Mouse (Mus musculus) heart, postnatal 36 days (tissue): ENCODE data around the gene Rpn1. TPM values are rescaled to one million over a fixed set of nuclear protein-coding genes. Genes with fewer than 3 reads are reported as not detected.

Experiments
- DNase-seq, 2 experiments: peaks; one replicate each; pipeline ENCODE4 v3.0.0; 2021 to 2022
- intact Hi-C: fragments of 180-260 bp; cut with DNase I; formaldehyde crosslinking; loops from one replicate; pipeline ENCODE4 v1.15.1; 2025
- total RNA-seq, 2 experiments: library from RNA; stranded (reverse); gene quantifications; 2 replicates each; pipeline ENCODE4 v1.2.3; 2021

Rpn1 gene
- total RNA-seq, 2 experiments from 2014 or later, result 95.1 to 102 TPM

- intact Hi-C loops, result no loop called here
- DNase-seq, result no peak
These were observed 20.1 kb upstream of the Rpn1 start for GRCm38 (mm10) chr6:88064072-88064642.

- intact Hi-C loops, result no loop called here
- peak; percentile 71 to 76 for DNase-seq
These were observed 19.2 kb upstream of the Rpn1 start for GRCm38 (mm10) chr6:88065116-88065515.

- intact Hi-C loops, result no loop called here
- DNase-seq, result no peak
These were observed 18.3 kb upstream of the Rpn1 start for GRCm38 (mm10) chr6:88065968-88066367.

- DNase-seq, result no peak
These were observed 16.6 kb upstream of the Rpn1 start for GRCm38 (mm10) chr6:88067722-88068121.

DNA sequence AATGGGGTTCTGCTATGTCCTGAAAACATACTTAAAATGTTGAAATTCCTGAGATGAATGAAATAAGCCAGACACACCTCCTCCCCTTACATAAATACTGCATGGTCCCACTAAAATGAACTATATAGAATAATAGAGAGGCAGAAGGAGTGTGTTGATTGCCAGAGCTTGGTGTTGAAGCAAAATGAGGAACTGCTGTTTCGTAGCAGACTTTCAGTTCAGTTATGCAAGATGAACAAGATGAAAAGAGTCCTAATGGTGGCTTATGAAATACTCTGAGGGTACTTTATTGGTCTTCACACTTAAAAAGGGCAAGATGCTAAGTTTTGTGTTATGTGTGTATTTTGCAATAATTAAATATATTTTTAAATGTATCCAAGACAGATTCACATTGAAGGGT, 15.5 kb upstream of the Rpn1 start:
- intact Hi-C loops, result no loop called here
- no peak for DNase-seq

More at GRCm38 (mm10) chr6:88067722-88068121, 16.6 kb upstream of the Rpn1 start:
- intact Hi-C loops, result no loop called here

DNA sequence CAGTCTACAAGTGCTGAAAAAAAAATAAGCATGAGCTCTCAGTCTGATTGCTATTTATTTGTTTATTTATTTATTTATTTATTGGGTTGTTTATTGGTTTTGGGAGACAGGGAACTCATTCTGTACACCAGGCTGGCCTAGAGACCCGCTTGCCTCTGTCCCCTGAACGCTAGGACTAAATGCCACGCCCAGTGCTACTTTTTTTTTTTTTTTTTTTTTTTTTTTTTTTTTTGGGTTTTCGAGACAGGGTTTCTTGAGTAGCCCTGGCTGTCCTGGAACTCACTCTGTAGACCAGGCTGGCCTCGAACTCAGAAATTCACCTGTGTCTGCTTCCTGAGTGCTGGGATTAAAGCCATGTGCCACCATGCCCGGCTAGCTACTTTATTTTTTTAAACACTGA, 13.8 kb upstream of the Rpn1 start:
- DNase-seq, result no peak
- intact Hi-C loops, result no loop called here

DNA sequence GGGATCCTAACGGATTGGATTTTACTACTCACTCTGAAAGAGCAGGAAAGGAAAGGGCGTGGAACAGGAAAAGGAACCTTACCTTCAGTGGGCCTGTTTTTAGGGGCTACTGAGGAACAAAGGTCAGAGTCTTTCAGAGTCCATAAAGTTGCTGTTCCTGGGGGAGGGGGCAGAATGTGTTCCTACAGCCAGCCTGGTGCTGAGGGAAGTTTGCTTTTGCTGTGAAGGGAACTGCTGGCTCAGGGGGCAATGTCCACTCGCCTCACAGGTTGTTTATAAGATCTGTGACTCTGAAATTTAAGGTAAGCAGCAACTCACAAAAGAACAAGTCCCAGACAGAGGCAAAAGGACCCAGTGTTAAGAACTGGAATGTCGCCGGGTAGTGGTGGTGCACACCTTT, 13.1 kb upstream of the Rpn1 start:
- DNase-seq, result no peak
- intact Hi-C loops, result no loop called here

DNA sequence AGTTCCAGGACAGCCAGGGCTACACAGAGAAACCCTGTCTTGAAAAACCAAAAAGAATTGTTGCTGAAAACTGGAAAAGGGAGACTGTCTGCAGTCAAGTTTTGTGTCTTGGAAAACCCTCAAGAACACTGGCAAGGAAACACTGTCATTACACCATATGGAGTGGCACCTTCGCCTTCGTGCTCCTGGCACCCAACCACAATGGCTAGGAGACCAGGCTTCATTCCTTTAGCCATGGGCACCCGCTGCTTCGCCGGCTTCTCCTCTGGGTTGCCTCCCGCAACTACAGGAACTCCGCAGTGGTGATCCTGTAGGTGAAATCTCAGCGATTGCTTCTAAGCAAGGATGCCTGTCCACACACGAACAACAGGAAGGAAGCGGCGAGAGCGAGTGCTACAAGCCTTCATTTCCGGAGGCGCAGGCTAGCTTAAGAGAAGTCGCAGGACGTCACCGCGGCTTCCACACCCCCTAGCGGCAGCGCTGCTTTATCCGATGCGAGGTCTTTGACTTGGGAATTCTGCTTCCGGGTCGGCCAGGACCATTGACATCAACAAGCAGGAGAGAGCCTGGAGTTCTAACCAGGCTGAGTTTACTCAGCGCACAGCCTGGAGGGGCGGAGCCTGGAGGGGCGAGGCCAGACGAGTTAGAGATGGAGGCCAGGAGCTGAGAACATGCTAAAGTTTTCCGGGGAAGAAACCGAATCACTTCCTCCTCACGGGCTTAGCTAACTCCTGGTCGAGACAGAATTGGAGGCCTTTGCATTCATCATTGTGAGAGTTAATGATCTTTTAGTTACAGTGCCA, 9.3 kb upstream of the Rpn1 start:
- intact Hi-C loops, result loop anchor here (1.0 to 5.0 kb wide), 4 partner anchors 32 to 188 kb away; partner anchors contain the start of genes Copg1 and Hmces
- peak; percentile 94 to 95 for DNase-seq

- intact Hi-C loops, result loop anchor here (1.0 to 5.0 kb wide), 4 partner anchors 33 to 189 kb away; partner anchors contain the start of genes Copg1 and Hmces
- no peak for DNase-seq
These were observed 8.2 kb upstream of the Rpn1 start for GRCm38 (mm10) chr6:88075960-88076517.

DNA sequence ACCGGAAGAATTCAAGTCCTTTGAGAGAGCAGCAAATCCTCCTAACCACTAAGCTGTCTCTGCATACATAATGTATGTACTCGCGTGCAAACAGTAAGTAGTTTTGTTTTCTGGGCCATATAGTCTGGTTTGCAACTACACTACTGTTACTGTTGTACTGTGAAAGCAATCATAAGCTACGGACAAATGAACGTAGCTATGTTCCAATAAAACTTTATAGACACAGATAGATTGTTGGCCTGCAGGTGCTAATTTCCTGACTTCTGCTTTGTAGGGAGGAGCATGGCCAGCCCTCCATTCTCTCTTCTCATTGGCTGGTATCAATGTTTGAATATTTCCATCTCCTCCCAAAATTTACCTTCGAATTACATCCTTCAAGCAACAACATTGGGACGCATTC, 1.2 kb upstream of the Rpn1 start:
- no peak for DNase-seq
- intact Hi-C loops, result no loop called here

DNA sequence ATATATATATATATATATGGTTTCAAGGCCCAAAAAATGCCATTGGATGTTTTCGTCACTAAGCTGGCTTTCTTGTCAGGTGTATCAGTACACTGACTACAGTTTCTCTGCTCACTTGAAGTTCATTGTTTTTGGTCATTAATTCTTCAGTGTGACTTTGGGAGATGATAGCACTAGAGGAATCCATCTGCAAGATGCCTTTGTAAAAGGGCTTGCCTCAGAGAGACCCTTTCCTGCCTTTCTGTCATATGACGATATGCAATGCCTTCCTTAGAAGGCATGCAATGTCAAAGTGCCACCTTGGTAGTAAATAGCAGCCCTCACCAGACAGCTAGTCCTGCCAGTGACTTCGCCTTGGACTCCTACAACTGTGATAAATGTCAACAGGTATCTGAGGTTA, 610 bp upstream of the Rpn1 start:
- DNase-seq, result no peak
- intact Hi-C loops, result no loop called here

- DNase-seq, result no peak
- intact Hi-C loops, result no loop called here
These were observed 4.7 kb downstream of the Rpn1 start for GRCm38 (mm10) chr6:88088971-88089370.

DNA sequence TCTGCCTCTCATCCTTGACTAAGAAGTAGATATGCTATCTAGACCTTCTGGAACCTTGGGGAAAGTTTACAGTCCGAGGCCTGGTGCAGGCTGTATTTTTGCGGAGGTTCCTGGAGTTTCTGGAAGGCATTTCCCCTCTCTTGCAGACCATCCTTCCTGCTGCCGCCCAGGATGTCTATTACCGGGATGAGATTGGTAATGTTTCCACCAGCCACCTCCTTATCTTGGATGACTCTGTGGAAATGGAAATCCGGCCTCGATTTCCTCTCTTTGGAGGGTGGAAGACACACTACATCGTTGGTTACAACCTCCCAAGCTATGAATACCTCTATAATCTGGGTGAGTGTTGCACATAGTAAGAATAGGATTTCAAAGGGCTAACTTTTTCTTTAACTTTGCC, 11.1 kb downstream of the Rpn1 start:
- DNase-seq, result no peak
- intact Hi-C loops, result no loop called here

DNA sequence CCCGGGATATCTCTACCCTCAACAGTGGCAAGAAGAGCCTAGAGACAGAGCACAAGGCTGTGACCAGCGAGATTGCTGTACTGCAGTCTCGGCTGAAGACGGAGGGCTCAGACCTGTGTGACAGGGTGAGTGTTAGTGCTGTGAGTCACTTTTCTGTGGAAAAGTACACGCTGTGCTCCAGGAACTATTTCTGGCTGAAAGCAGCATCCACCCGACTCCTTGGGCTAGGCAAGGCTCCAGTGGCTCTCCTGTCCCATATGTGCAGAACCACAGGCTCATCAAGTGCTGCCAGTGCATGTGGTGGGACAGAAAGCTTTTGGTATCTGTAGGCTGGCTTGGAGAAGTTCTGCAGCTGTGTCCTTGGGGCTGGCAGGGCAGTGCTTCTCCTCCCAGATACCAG, 17.8 kb downstream of the Rpn1 start:
- DNase-seq, result no peak
- intact Hi-C loops, result no loop called here

GRCm38 (mm10) chr6:88105783-88106611, 21.7 kb downstream of the Rpn1 start:
- intact Hi-C loops, result loop anchor here (5.0 kb wide), 1 partner anchor 194 kb away; the partner anchor contains the start of gene Hmces
- DNase-seq, result peak; percentile 84 to 88

DNA sequence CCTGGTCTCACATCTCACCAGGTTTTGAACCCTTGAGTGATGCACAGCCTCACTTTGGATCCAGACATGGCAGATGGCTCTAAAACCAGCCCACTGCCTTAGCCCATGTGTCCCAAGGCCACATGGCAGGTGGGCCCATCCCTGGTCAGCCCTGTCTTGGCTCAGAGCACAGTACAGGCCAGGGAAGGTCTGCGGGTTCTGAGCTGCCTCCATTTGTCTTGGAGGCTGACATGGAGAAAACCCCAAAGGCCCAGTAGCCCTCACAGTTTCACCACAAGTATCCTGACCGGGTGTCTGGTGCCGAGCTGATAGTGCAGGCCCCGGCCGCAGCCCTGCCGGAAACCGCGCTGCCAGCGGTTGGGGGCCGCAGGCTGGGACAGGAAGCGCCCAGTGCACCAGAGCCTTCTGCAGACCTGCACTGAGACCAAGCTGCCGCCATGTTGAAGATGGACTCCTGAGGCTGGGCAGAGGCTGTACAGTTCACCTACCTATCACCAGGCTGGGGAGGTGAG, 22.4 kb downstream of the Rpn1 start:
- intact Hi-C loops, result loop anchor here (5.0 kb wide), 1 partner anchor 194 kb away; the partner anchor contains the start of gene Hmces
- DNase-seq, result no peak

- intact Hi-C loops, result loop anchor here (5.0 kb wide), 1 partner anchor 196 kb away; the partner anchor contains the start of gene Hmces
- DNase-seq, result no peak
These were observed 23.6 kb downstream of the Rpn1 start for GRCm38 (mm10) chr6:88107661-88108535.

DNA sequence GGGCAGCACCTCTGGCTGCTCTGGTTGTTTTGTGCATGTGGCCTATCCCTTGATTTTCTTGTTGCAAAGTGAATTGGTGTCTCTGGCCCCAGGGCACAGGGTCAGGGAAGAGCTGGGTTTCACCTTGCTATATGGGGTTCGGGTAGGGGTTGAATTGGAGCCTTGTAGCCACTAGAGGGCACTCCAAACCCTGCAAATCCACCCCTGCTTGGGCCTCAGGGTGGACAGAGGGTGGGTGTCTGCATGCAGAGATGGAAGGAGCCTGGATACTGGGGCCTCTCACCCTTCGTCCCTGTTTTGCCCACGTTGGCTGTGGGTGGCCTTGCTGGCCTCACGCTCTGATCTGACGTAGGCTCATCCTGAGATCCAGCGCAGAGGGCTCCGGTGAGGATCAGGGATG, 28.9 kb downstream of the Rpn1 start:
- intact Hi-C loops, result loop anchor here (1.0 to 5.0 kb wide), 3 partner anchors 129 to 389 kb away; no protein-coding TSS in a partner anchor

GRCm38 (mm10) chr6:88114414-88114813, 30.1 kb downstream of the Rpn1 start:
- DNase-seq, result no peak
- intact Hi-C loops, result loop anchor here (5.0 kb wide), 1 partner anchor 388 kb away; no protein-coding TSS in a partner anchor

More for the DNA sequence above, 28.9 kb downstream of the Rpn1 start:
- peak; percentile 63 for DNase-seq
